Mouse (Mus musculus): ENCODE results near the gene Cdh13. TPM values are rescaled to one million over a fixed set of nuclear protein-coding genes. Genes with fewer than 3 reads are reported as not detected.

Cdh13 gene
- polyA plus RNA-seq, 1 experiment from 2014 or later: 5.6 TPM

GRCm38 (mm10) chr8:118627737-118628136 is 344.2 kb downstream of the Cdh13 start:
- WGBS: 76% methylated on average over 5 of the region's 5 CpGs
- H3K36me3 ChIP-seq (ENCODE audit: control insufficient read depth, insufficient read depth): no peaks in the 10 kb centered on the region
- no peak overlapping the region for H3K4me2 ChIP-seq (replicated peaks; ENCODE audit: low read depth)
- no peak overlapping the region for H3K9ac ChIP-seq (ENCODE audit: low read depth, low read length)
- H3K9me3 ChIP-seq (ENCODE audit: control insufficient read depth): no peaks in the 10 kb centered on the region
- no peak for ATAC-seq
- no peak overlapping the region for H3K4me3 ChIP-seq (ENCODE audit: low read depth, low read length)
- no peaks in the 10 kb centered on the region for H3K4me1 ChIP-seq (replicated peaks; ENCODE audit: control insufficient read depth, insufficient read depth, low read length)
- no peak overlapping the region for H3K27ac ChIP-seq (ENCODE audit: low read depth, low read length)
- TF ChIP-seq CTCF (IDR thresholded peaks at IDR 0.05; ENCODE audit: low read depth): no peak
- no peaks in the 10 kb centered on the region for H3K27me3 ChIP-seq (replicated peaks; ENCODE audit: control insufficient read depth, insufficient read depth, low read length)

- Histone ChIP-seq H3K9ac (ENCODE audit: low read depth, low read length) (no peak overlapping the region), H3K9me3 (ENCODE audit: control insufficient read depth) (no peaks in the 10 kb centered on the region), H3K4me2 (replicated peaks; ENCODE audit: low read depth) (no peak overlapping the region), H3K36me3 (ENCODE audit: control insufficient read depth, insufficient read depth) (no peaks in the 10 kb centered on the region), H3K4me3 (ENCODE audit: low read depth, low read length) (no peak overlapping the region), H3K4me1 (replicated peaks; ENCODE audit: control insufficient read depth, insufficient read depth, low read length) (no peaks in the 10 kb centered on the region), H3K27me3 (replicated peaks; ENCODE audit: control insufficient read depth, insufficient read depth, low read length) (no peaks in the 10 kb centered on the region), H3K27ac (ENCODE audit: low read depth, low read length) (no peak overlapping the region)
- no peak for TF ChIP-seq CTCF (IDR thresholded peaks at IDR 0.05; ENCODE audit: low read depth)
- ATAC-seq: no peak
- 59% methylated on average over 8 of the region's 8 CpGs for WGBS
Observed at GRCm38 (mm10) chr8:118628702-118629101, 345.2 kb downstream of the Cdh13 start.

- H3K9ac ChIP-seq (ENCODE audit: low read depth, low read length): no peak overlapping the region
- no peaks in the 10 kb centered on the region for H3K4me1 ChIP-seq (replicated peaks; ENCODE audit: control insufficient read depth, insufficient read depth, low read length)
- TF ChIP-seq CTCF (IDR thresholded peaks at IDR 0.05; ENCODE audit: low read depth): no peak
- 72% methylated on average over 22 of the region's 22 CpGs for WGBS
- no peaks in the 10 kb centered on the region for H3K27me3 ChIP-seq (replicated peaks; ENCODE audit: control insufficient read depth, insufficient read depth, low read length)
- H3K9me3 ChIP-seq (ENCODE audit: control insufficient read depth): no peaks in the 10 kb centered on the region
- no peaks in the 10 kb centered on the region for H3K36me3 ChIP-seq (ENCODE audit: control insufficient read depth, insufficient read depth)
- H3K4me3 ChIP-seq (ENCODE audit: low read depth, low read length): no peak overlapping the region
- H3K4me2 ChIP-seq (replicated peaks; ENCODE audit: low read depth): no peak overlapping the region
- ATAC-seq: no peak
- H3K27ac ChIP-seq (ENCODE audit: low read depth, low read length): no peak overlapping the region
Observed at GRCm38 (mm10) chr8:118635296-118636060, 351.9 kb downstream of the Cdh13 start.

- no peak for TF ChIP-seq CTCF (IDR thresholded peaks at IDR 0.05; ENCODE audit: low read depth)
- Histone ChIP-seq H3K4me2 (replicated peaks; ENCODE audit: low read depth) (no peak overlapping the region), H3K36me3 (ENCODE audit: control insufficient read depth, insufficient read depth) (no peaks in the 10 kb centered on the region), H3K4me1 (replicated peaks; ENCODE audit: control insufficient read depth, insufficient read depth, low read length) (no peaks in the 10 kb centered on the region), H3K9ac (ENCODE audit: low read depth, low read length) (no peak overlapping the region), H3K9me3 (ENCODE audit: control insufficient read depth) (no peaks in the 10 kb centered on the region), H3K27ac (ENCODE audit: low read depth, low read length) (no peak overlapping the region), H3K4me3 (ENCODE audit: low read depth, low read length) (no peak overlapping the region), H3K27me3 (replicated peaks; ENCODE audit: control insufficient read depth, insufficient read depth, low read length) (no peaks in the 10 kb centered on the region)
- no peak for ATAC-seq
- 70% methylated on average over 8 of the region's 8 CpGs for WGBS
Observed at GRCm38 (mm10) chr8:118639606-118640005, 356.1 kb downstream of the Cdh13 start.

GRCm38 (mm10) chr8:118641799-118642198 is 358.3 kb downstream of the Cdh13 start:
- H3K4me3 ChIP-seq (ENCODE audit: low read depth, low read length): no peak overlapping the region
- no peaks in the 10 kb centered on the region for H3K27me3 ChIP-seq (replicated peaks; ENCODE audit: control insufficient read depth, insufficient read depth, low read length)
- 71% methylated on average over 4 of the region's 4 CpGs for WGBS
- no peak for ATAC-seq
- no peaks in the 10 kb centered on the region for H3K4me1 ChIP-seq (replicated peaks; ENCODE audit: control insufficient read depth, insufficient read depth, low read length)
- H3K9me3 ChIP-seq (ENCODE audit: control insufficient read depth): no peaks in the 10 kb centered on the region
- H3K9ac ChIP-seq (ENCODE audit: low read depth, low read length): no peak overlapping the region
- no peak for TF ChIP-seq CTCF (IDR thresholded peaks at IDR 0.05; ENCODE audit: low read depth)
- H3K4me2 ChIP-seq (replicated peaks; ENCODE audit: low read depth): no peak overlapping the region
- H3K36me3 ChIP-seq (ENCODE audit: control insufficient read depth, insufficient read depth): no peaks in the 10 kb centered on the region
- H3K27ac ChIP-seq (ENCODE audit: low read depth, low read length): no peak overlapping the region

- Histone ChIP-seq H3K4me2 (replicated peaks; ENCODE audit: low read depth) (no peak overlapping the region), H3K27ac (ENCODE audit: low read depth, low read length) (no peak overlapping the region), H3K9ac (ENCODE audit: low read depth, low read length) (no peak overlapping the region), H3K27me3 (replicated peaks; ENCODE audit: control insufficient read depth, insufficient read depth, low read length) (no peaks in the 10 kb centered on the region), H3K36me3 (ENCODE audit: control insufficient read depth, insufficient read depth) (no peaks in the 10 kb centered on the region), H3K9me3 (ENCODE audit: control insufficient read depth) (no peaks in the 10 kb centered on the region), H3K4me3 (ENCODE audit: low read depth, low read length) (no peak overlapping the region), H3K4me1 (replicated peaks; ENCODE audit: control insufficient read depth, insufficient read depth, low read length) (no peaks in the 10 kb centered on the region)
- no peak for ATAC-seq
- WGBS: 71% methylated on average over 6 of the region's 6 CpGs
- TF ChIP-seq CTCF (IDR thresholded peaks at IDR 0.05; ENCODE audit: low read depth): no peak
Observed at GRCm38 (mm10) chr8:118648801-118649537, 365.4 kb downstream of the Cdh13 start.
